Mouse (Mus musculus) brown adipose tissue, adult 24 weeks (tissue): Measurements from ENCODE around the gene Mthfd1. TPM values are rescaled to one million over a fixed set of nuclear protein-coding genes. Genes with fewer than 3 reads are reported as not detected.

ENCODE experiments used
- polyA plus RNA-seq: library from polyadenylated mRNA; stranded (reverse); fragments of >200 nt; gene quantifications from 2 replicates; pipeline ENCODE4 v1.2.4, GENCODE M21; 2012; ENCODE audit not compliant: missing spikeins, insufficient read depth, insufficient read length

Mthfd1 gene
- polyA plus RNA-seq, 1 experiment, result 14.7 TPM

Other genes with a start within 250 kb of the Mthfd1 start
- not detected in 2 replicates for gene Esr2, start 78.0 kb upstream of the Mthfd1 start, polyA plus RNA-seq
- gene Tex21, start 8.6 kb upstream of the Mthfd1 start, polyA plus RNA-seq, result not detected in 2 replicates
- 0.71 and 0.87 TPM in 2 replicates for gene Akap5, start 69.6 kb downstream of the Mthfd1 start, polyA plus RNA-seq
- gene Zbtb25, start 114.3 kb downstream of the Mthfd1 start, polyA plus RNA-seq, result 7.3 and 10.2 TPM in 2 replicates
- gene Zbtb1, start 115.0 kb downstream of the Mthfd1 start, polyA plus RNA-seq, result 1.7 and 2.7 TPM in 2 replicates
- gene Hspa2, start 148.9 kb downstream of the Mthfd1 start, polyA plus RNA-seq, result 1.3 and 3.1 TPM in 2 replicates
- not detected in 2 replicates for gene Ppp1r36, start 162.2 kb downstream of the Mthfd1 start, polyA plus RNA-seq